Mouse (Mus musculus): ENCODE data around the gene Dtx3. TPM values are rescaled to one million over a fixed set of nuclear protein-coding genes. Genes with fewer than 3 reads are reported as not detected.
A peak's percentile ranks its signal among the peaks of the same experiment; 100 is the strongest.

Dtx3 gene
- polyA plus RNA-seq, 1 experiment from 2014 or later = 125 TPM

GRCm38 (mm10) chr10:127180695-127181047 lies 14.9 kb downstream of the Dtx3 start:
- Histone ChIP-seq H3K36me3 (ENCODE audit: control insufficient read depth, insufficient read depth, low read length) (peaks cover 10% of the 10 kb centered on the region; the same call in 1 of the 2 replicates), H3K27me3 (ENCODE audit: control insufficient read depth, insufficient read depth, low read length) (peaks cover 22% of the 10 kb centered on the region), H3K9me3 (ENCODE audit: control insufficient read depth, low read depth, low read length) (no peaks in the 10 kb centered on the region), H3K9ac (replicated peaks; ENCODE audit: low read depth, low read length) (no peak overlapping the region), H3K27ac (ENCODE audit: low read length) (no peak overlapping the region), H3K4me2 (replicated peaks; ENCODE audit: low read depth, low read length) (no peak overlapping the region), H3K4me3 (ENCODE audit: low read depth, low read length) (peak overlapping the region; percentile 6; the same call in 1 of the 2 replicates), H3K4me1 (ENCODE audit: control insufficient read depth, insufficient read depth, low read length) (peaks cover 19% of the 10 kb centered on the region; the same call in 1 of the 2 replicates)
- WGBS = 34% methylated on average over 3 of the region's 3 CpGs
- ATAC-seq (ENCODE audit: insufficient number of reproducible peaks, insufficient read depth, low FRiP score, low read depth) = no peak

GRCm38 (mm10) chr10:127179871-127180694 lies 15.4 kb downstream of the Dtx3 start, which contains the start of gene Slc26a10:
Slc26a10 (minus strand) TSS chr10:127180645.
- Histone ChIP-seq H3K9ac (replicated peaks; ENCODE audit: low read depth, low read length) (no peak within 1 kb of the TSS), H3K27ac (ENCODE audit: low read length) (no peak within 1 kb of the TSS), H3K4me2 (replicated peaks; ENCODE audit: low read depth, low read length) (peak within 1 kb of the TSS; percentile 14; the same call in 1 of the 2 replicates), H3K27me3 (ENCODE audit: control insufficient read depth, insufficient read depth, low read length) (peaks cover 22% of the 10 kb centered on the region), H3K4me3 (ENCODE audit: low read depth, low read length) (peak within 1 kb of the TSS; percentile 6; the same call in 1 of the 2 replicates), H3K36me3 (ENCODE audit: control insufficient read depth, insufficient read depth, low read length) (peaks cover 10% of the 10 kb centered on the region; the same call in 1 of the 2 replicates), H3K4me1 (ENCODE audit: control insufficient read depth, insufficient read depth, low read length) (peaks cover 19% of the 10 kb centered on the region; the same call in 1 of the 2 replicates), H3K9me3 (ENCODE audit: control insufficient read depth, low read depth, low read length) (no peaks in the 10 kb centered on the region)
- 3% methylated on average over 34 of the region's 34 CpGs for WGBS
- ATAC-seq (ENCODE audit: insufficient number of reproducible peaks, insufficient read depth, low FRiP score, low read depth) = no peak

GRCm38 (mm10) chr10:127178286-127179027 lies 17.1 kb downstream of the Dtx3 start:
- H3K9ac ChIP-seq (replicated peaks; ENCODE audit: low read depth, low read length) = no peak overlapping the region
- H3K4me3 ChIP-seq (ENCODE audit: low read depth, low read length) = peak overlapping the region; percentile 16
- no peak overlapping the region for H3K27ac ChIP-seq (ENCODE audit: low read length)
- H3K27me3 ChIP-seq (ENCODE audit: control insufficient read depth, insufficient read depth, low read length) = peaks cover 22% of the 10 kb centered on the region
- H3K9me3 ChIP-seq (ENCODE audit: control insufficient read depth, low read depth, low read length) = no peaks in the 10 kb centered on the region
- peaks cover 19% of the 10 kb centered on the region; the same call in 1 of the 2 replicates for H3K4me1 ChIP-seq (ENCODE audit: control insufficient read depth, insufficient read depth, low read length)
- 4% methylated on average over 41 of the region's 41 CpGs for WGBS
- peak overlapping the region; percentile 46 for H3K4me2 ChIP-seq (replicated peaks; ENCODE audit: low read depth, low read length)
- ATAC-seq (ENCODE audit: insufficient number of reproducible peaks, insufficient read depth, low FRiP score, low read depth) = no peak
- peaks cover 8% of the 10 kb centered on the region; the same call in 1 of the 2 replicates for H3K36me3 ChIP-seq (ENCODE audit: control insufficient read depth, insufficient read depth, low read length)

- Histone ChIP-seq H3K36me3 (ENCODE audit: control insufficient read depth, insufficient read depth, low read length) (peaks cover 5% of the 10 kb centered on the region; the same call in 1 of the 2 replicates), H3K4me1 (ENCODE audit: control insufficient read depth, insufficient read depth, low read length) (peaks cover 19% of the 10 kb centered on the region; the same call in 1 of the 2 replicates), H3K9me3 (ENCODE audit: control insufficient read depth, low read depth, low read length) (no peaks in the 10 kb centered on the region), H3K4me2 (replicated peaks; ENCODE audit: low read depth, low read length) (peak overlapping the region; percentile 46), H3K27me3 (ENCODE audit: control insufficient read depth, insufficient read depth, low read length) (peaks cover 22% of the 10 kb centered on the region), H3K4me3 (ENCODE audit: low read depth, low read length) (peak overlapping the region; percentile 16), H3K9ac (replicated peaks; ENCODE audit: low read depth, low read length) (no peak overlapping the region), H3K27ac (ENCODE audit: low read length) (no peak overlapping the region)
- ATAC-seq (ENCODE audit: insufficient number of reproducible peaks, insufficient read depth, low FRiP score, low read depth) = peak; percentile 56; the same call in 1 of the 2 replicates
- WGBS = under 1% methylated on average over 23 of the region's 23 CpGs
Observed at GRCm38 (mm10) chr10:127177719-127178118, 17.8 kb downstream of the Dtx3 start.

GRCm38 (mm10) chr10:127177235-127177634 lies 18.3 kb downstream of the Dtx3 start:
- 22% methylated on average over 9 of the region's 9 CpGs for WGBS
- H3K4me2 ChIP-seq (replicated peaks; ENCODE audit: low read depth, low read length) = peak overlapping the region; percentile 46; the same call in 1 of the 2 replicates
- no peaks in the 10 kb centered on the region; the same call in 1 of the 2 replicates for H3K36me3 ChIP-seq (ENCODE audit: control insufficient read depth, insufficient read depth, low read length)
- no peaks in the 10 kb centered on the region for H3K9me3 ChIP-seq (ENCODE audit: control insufficient read depth, low read depth, low read length)
- peaks cover 22% of the 10 kb centered on the region for H3K27me3 ChIP-seq (ENCODE audit: control insufficient read depth, insufficient read depth, low read length)
- H3K27ac ChIP-seq (ENCODE audit: low read length) = no peak overlapping the region
- no peak overlapping the region for H3K9ac ChIP-seq (replicated peaks; ENCODE audit: low read depth, low read length)
- peaks cover 19% of the 10 kb centered on the region; the same call in 1 of the 2 replicates for H3K4me1 ChIP-seq (ENCODE audit: control insufficient read depth, insufficient read depth, low read length)
- ATAC-seq (ENCODE audit: insufficient number of reproducible peaks, insufficient read depth, low FRiP score, low read depth) = no peak
- H3K4me3 ChIP-seq (ENCODE audit: low read depth, low read length) = no peak overlapping the region

GRCm38 (mm10) chr10:127176756-127177155 lies 18.8 kb downstream of the Dtx3 start:
- no peak overlapping the region for H3K4me3 ChIP-seq (ENCODE audit: low read depth, low read length)
- H3K27me3 ChIP-seq (ENCODE audit: control insufficient read depth, insufficient read depth, low read length) = peaks cover 22% of the 10 kb centered on the region
- 10% methylated on average over 7 of the region's 7 CpGs for WGBS
- peaks cover 19% of the 10 kb centered on the region; the same call in 1 of the 2 replicates for H3K4me1 ChIP-seq (ENCODE audit: control insufficient read depth, insufficient read depth, low read length)
- H3K4me2 ChIP-seq (replicated peaks; ENCODE audit: low read depth, low read length) = no peak overlapping the region
- no peaks in the 10 kb centered on the region for H3K36me3 ChIP-seq (ENCODE audit: control insufficient read depth, insufficient read depth, low read length)
- no peak for ATAC-seq (ENCODE audit: insufficient number of reproducible peaks, insufficient read depth, low FRiP score, low read depth)
- H3K9ac ChIP-seq (replicated peaks; ENCODE audit: low read depth, low read length) = no peak overlapping the region
- no peaks in the 10 kb centered on the region for H3K9me3 ChIP-seq (ENCODE audit: control insufficient read depth, low read depth, low read length)
- no peak overlapping the region for H3K27ac ChIP-seq (ENCODE audit: low read length)

GRCm38 (mm10) chr10:127176228-127176627 lies 19.3 kb downstream of the Dtx3 start:
- no peak for ATAC-seq (ENCODE audit: insufficient number of reproducible peaks, insufficient read depth, low FRiP score, low read depth)
- no peaks in the 10 kb centered on the region for H3K9me3 ChIP-seq (ENCODE audit: control insufficient read depth, low read depth, low read length)
- peaks cover 22% of the 10 kb centered on the region for H3K27me3 ChIP-seq (ENCODE audit: control insufficient read depth, insufficient read depth, low read length)
- H3K27ac ChIP-seq (ENCODE audit: low read length) = no peak overlapping the region
- H3K4me3 ChIP-seq (ENCODE audit: low read depth, low read length) = no peak overlapping the region
- H3K4me1 ChIP-seq (ENCODE audit: control insufficient read depth, insufficient read depth, low read length) = peaks cover 19% of the 10 kb centered on the region; the same call in 1 of the 2 replicates
- H3K4me2 ChIP-seq (replicated peaks; ENCODE audit: low read depth, low read length) = no peak overlapping the region
- 39% methylated on average over 3 of the region's 3 CpGs for WGBS
- H3K9ac ChIP-seq (replicated peaks; ENCODE audit: low read depth, low read length) = no peak overlapping the region
- no peaks in the 10 kb centered on the region for H3K36me3 ChIP-seq (ENCODE audit: control insufficient read depth, insufficient read depth, low read length)

GRCm38 (mm10) chr10:127174170-127174569 lies 21.4 kb downstream of the Dtx3 start:
- H3K27me3 ChIP-seq (ENCODE audit: control insufficient read depth, insufficient read depth, low read length) = peaks cover 26% of the 10 kb centered on the region
- WGBS = 84% methylated on average over 7 of the region's 7 CpGs
- H3K27ac ChIP-seq (ENCODE audit: low read length) = no peak overlapping the region
- H3K4me1 ChIP-seq (ENCODE audit: control insufficient read depth, insufficient read depth, low read length) = peaks cover 21% of the 10 kb centered on the region
- H3K9ac ChIP-seq (replicated peaks; ENCODE audit: low read depth, low read length) = no peak overlapping the region
- H3K9me3 ChIP-seq (ENCODE audit: control insufficient read depth, low read depth, low read length) = no peaks in the 10 kb centered on the region
- ATAC-seq (ENCODE audit: insufficient number of reproducible peaks, insufficient read depth, low FRiP score, low read depth) = no peak
- H3K4me3 ChIP-seq (ENCODE audit: low read depth, low read length) = no peak overlapping the region
- no peak overlapping the region for H3K4me2 ChIP-seq (replicated peaks; ENCODE audit: low read depth, low read length)
- H3K36me3 ChIP-seq (ENCODE audit: control insufficient read depth, insufficient read depth, low read length) = no peaks in the 10 kb centered on the region

Data from stomach, embryonic 14.5 days (tissue).